Mouse (Mus musculus): ENCODE results near the gene Gfpt1. TPM values are rescaled to one million over a fixed set of nuclear protein-coding genes. Genes with fewer than 3 reads are reported as not detected.

The Gfpt1 gene
- total and polyA plus RNA-seq, 2 experiments from 2014 or later: 17.7 to 32.9 TPM

DNA sequence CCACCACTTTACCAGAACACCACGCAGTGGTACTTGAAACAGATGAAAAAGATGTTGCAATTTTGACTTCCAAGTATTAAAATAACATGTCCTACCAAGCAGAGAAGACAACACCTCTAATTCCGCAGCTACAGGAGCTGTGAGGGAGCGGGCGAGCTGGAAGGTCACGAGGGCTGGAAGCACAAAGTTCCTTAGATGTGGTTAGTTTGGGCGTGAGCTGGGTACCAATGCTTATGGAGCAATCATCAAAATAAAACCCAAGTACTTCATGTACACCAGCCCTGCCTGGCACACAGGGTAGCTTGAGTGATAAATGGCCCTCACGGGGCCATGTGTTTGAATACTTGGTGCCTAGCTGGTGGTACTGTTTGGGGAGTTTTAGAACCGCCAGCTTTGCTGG is 87.2 kb downstream of the Gfpt1 start:
- Histone ChIP-seq H3K27ac (no peak overlapping the region), H3K36me3 (ENCODE audit: insufficient read depth, low read length) (no peaks in the 10 kb centered on the region), H3K4me3 (ENCODE audit: low read length) (no peak overlapping the region), H3K27me3 (ENCODE audit: insufficient read depth, low read length) (no peaks in the 10 kb centered on the region), H3K9ac (replicated peaks; ENCODE audit: low read length) (no peak overlapping the region), H3K9me3 (ENCODE audit: low read length) (no peaks in the 10 kb centered on the region), H3K4me2 (ENCODE audit: low read depth, low read length) (no peak overlapping the region), H3K4me1 (ENCODE audit: insufficient read depth, low read length) (no peaks in the 10 kb centered on the region)
- no peak for ATAC-seq
- no peak for DNase-seq (ENCODE audit: low spot score)
- no peak for TF ChIP-seq CTCF (IDR thresholded peaks at IDR 0.05; ENCODE audit: low read depth)
- 89% methylated on average over 8 of the region's 8 CpGs for WGBS

DNA sequence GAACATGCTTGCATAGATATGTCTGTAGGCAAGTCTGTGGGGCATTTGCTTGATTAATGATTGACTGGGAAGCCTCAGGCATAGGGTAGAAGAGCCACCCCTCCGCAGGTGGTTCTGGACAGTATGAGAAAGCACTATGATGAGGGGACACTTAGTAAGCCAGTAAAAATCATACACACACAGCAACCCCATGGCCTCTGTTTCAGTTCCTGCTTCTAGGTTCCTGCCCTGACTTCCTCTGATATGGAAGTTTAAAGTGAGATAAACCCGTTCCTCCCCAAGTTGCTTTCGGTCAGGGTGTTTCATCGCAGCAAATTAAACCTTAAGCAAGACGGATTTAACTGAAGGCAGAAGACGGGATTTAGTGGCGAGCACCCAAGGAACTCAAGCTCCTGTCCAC is 88.0 kb downstream of the Gfpt1 start:
- WGBS: 95% methylated on average over 7 of the region's 7 CpGs
- DNase-seq (ENCODE audit: low spot score) (no peak), ATAC-seq (no peak)
- H3K4me1 ChIP-seq (ENCODE audit: insufficient read depth, low read length): no peaks in the 10 kb centered on the region
- H3K27ac ChIP-seq: no peak overlapping the region
- H3K9ac ChIP-seq (replicated peaks; ENCODE audit: low read length): no peak overlapping the region
- H3K27me3 ChIP-seq (ENCODE audit: insufficient read depth, low read length): no peaks in the 10 kb centered on the region
- TF ChIP-seq CTCF (IDR thresholded peaks at IDR 0.05; ENCODE audit: low read depth): no peak
- H3K9me3 ChIP-seq (ENCODE audit: low read length): no peaks in the 10 kb centered on the region
- no peaks in the 10 kb centered on the region for H3K36me3 ChIP-seq (ENCODE audit: insufficient read depth, low read length)
- no peak overlapping the region for H3K4me2 ChIP-seq (ENCODE audit: low read depth, low read length)
- no peak overlapping the region for H3K4me3 ChIP-seq (ENCODE audit: low read length)

DNA sequence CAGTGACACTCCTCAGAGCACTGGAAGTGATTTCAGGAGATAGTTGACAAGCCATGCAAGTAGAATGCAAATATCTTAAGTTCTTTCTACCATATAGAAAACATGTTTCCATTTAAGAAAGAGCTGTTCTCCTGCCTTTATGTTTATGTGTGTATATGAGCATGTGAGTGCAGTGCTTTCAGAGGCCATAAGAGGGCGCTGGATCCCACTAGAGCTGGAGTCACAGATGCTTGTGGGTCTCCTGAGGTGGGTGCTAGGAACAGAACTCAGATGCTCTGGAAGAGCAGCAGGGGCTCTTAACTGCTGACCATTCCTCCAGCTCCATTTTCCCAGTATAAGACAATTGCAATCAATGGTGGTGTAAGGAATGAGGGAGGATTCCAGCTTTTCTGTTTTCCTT is 88.4 kb downstream of the Gfpt1 start:
- H3K9ac ChIP-seq (replicated peaks; ENCODE audit: low read length): no peak overlapping the region
- H3K27me3 ChIP-seq (ENCODE audit: insufficient read depth, low read length): no peaks in the 10 kb centered on the region
- H3K9me3 ChIP-seq (ENCODE audit: low read length): no peaks in the 10 kb centered on the region
- H3K36me3 ChIP-seq (ENCODE audit: insufficient read depth, low read length): no peaks in the 10 kb centered on the region
- no peak overlapping the region for H3K27ac ChIP-seq
- H3K4me1 ChIP-seq (ENCODE audit: insufficient read depth, low read length): no peaks in the 10 kb centered on the region
- H3K4me2 ChIP-seq (ENCODE audit: low read depth, low read length): no peak overlapping the region
- TF ChIP-seq CTCF (IDR thresholded peaks at IDR 0.05; ENCODE audit: low read depth): no peak; the same call in 1 of the 2 replicates
- WGBS: 80% methylated on average over 1 of the region's 1 CpGs
- ATAC-seq (no peak), DNase-seq (ENCODE audit: low spot score) (no peak)
- H3K4me3 ChIP-seq (ENCODE audit: low read length): no peak overlapping the region

DNA sequence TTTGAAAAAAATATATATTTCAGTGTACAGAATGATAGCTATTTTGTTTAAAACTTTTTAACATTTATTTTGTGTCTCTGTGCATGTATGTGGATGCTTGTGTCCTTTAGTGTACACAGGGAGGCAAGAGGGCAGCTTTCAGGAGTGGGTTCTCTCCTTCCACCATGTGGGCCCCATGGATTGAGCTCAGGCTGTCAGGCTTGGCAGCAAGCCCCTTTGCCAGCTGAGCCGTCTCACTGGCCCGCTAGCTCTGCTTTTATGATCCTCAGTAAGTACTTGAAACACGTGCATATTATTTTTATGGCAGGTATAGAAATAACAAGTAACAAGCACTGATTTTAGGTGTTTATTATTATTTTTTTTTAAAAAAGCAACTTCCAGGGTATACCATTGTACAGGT is 90.9 kb downstream of the Gfpt1 start:
- 52% methylated on average over 3 of the region's 3 CpGs for WGBS
- DNase-seq (ENCODE audit: low spot score) (no peak), ATAC-seq (no peak)
- Histone ChIP-seq H3K4me1 (ENCODE audit: insufficient read depth, low read length) (no peaks in the 10 kb centered on the region), H3K27ac (no peak overlapping the region), H3K9me3 (ENCODE audit: low read length) (no peaks in the 10 kb centered on the region), H3K4me2 (ENCODE audit: low read depth, low read length) (no peak overlapping the region), H3K9ac (replicated peaks; ENCODE audit: low read length) (no peak overlapping the region), H3K4me3 (ENCODE audit: low read length) (no peak overlapping the region), H3K36me3 (ENCODE audit: insufficient read depth, low read length) (no peaks in the 10 kb centered on the region; the same call in 1 of the 2 replicates), H3K27me3 (ENCODE audit: insufficient read depth, low read length) (no peaks in the 10 kb centered on the region)
- no peak for TF ChIP-seq CTCF (IDR thresholded peaks at IDR 0.05; ENCODE audit: low read depth)

DNA sequence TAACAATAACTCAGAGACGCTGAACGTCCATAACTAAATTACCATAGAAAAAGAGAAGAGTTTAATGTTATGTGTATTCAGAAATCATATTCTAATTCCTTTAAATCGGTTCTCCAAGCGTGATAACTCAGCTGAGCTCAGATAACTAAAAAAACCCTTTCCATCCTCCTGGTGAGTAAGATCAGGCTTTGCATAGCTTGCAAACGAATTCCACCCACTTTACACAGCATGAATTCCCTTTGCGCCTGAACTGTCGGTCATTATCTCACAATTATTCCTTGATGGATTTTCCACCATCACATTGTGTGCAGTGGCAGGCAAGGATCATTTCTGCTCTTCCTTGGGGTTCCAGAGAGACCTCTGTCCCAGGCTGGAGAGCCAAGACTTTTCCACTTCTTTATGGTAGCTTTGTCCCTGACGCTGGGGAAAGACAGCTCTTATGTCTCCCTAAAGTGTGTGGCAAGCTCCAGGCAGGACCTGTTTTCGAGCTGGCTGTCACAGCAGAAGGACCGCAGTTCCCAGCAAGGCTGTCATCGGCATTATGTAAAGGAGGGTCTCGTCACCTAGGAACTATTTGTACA is 91.4 kb downstream of the Gfpt1 start:
- no peaks in the 10 kb centered on the region for H3K4me1 ChIP-seq (ENCODE audit: insufficient read depth, low read length)
- no peak overlapping the region for H3K27ac ChIP-seq
- H3K27me3 ChIP-seq (ENCODE audit: insufficient read depth, low read length): no peaks in the 10 kb centered on the region
- no peak for TF ChIP-seq CTCF (IDR thresholded peaks at IDR 0.05; ENCODE audit: low read depth)
- H3K4me2 ChIP-seq (ENCODE audit: low read depth, low read length): no peak overlapping the region
- DNase-seq (ENCODE audit: low spot score) (no peak), ATAC-seq (no peak)
- 56% methylated on average over 12 of the region's 12 CpGs for WGBS
- H3K9me3 ChIP-seq (ENCODE audit: low read length): no peaks in the 10 kb centered on the region
- no peak overlapping the region for H3K4me3 ChIP-seq (ENCODE audit: low read length)
- no peak overlapping the region for H3K9ac ChIP-seq (replicated peaks; ENCODE audit: low read length)
- no peaks in the 10 kb centered on the region; the same call in 1 of the 2 replicates for H3K36me3 ChIP-seq (ENCODE audit: insufficient read depth, low read length)

DNA sequence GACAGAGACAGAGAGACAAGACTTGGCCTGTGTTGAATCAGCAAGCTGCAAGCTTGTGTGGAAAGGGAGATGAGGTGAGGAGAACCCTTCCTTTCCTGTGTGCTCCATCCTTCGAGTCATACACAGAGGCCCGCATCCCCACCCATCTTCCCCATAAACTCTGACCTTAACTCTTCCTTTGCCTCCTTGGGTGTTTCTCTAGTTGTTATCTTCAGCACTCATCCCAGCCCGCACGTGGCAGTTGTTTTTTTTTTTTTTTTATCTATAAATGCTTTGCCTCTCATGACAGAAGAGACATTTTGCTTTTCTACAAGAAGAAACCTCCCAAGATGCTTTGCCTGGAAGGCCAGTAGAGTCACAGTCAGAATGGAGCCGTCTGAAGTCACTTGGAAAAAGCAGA is 95.8 kb downstream of the Gfpt1 start:
- no peak for TF ChIP-seq CTCF (IDR thresholded peaks at IDR 0.05; ENCODE audit: low read depth)
- Histone ChIP-seq H3K9me3 (ENCODE audit: low read length) (no peaks in the 10 kb centered on the region), H3K27ac (no peak overlapping the region), H3K4me3 (ENCODE audit: low read length) (no peak overlapping the region), H3K27me3 (ENCODE audit: insufficient read depth, low read length) (no peaks in the 10 kb centered on the region), H3K9ac (replicated peaks; ENCODE audit: low read length) (no peak overlapping the region), H3K4me1 (ENCODE audit: insufficient read depth, low read length) (no peaks in the 10 kb centered on the region), H3K4me2 (ENCODE audit: low read depth, low read length) (no peak overlapping the region), H3K36me3 (ENCODE audit: insufficient read depth, low read length) (no peaks in the 10 kb centered on the region; the same call in 1 of the 2 replicates)
- DNase-seq (ENCODE audit: low spot score) (no peak), ATAC-seq (no peak)
- WGBS: 92% methylated on average over 5 of the region's 5 CpGs

DNA sequence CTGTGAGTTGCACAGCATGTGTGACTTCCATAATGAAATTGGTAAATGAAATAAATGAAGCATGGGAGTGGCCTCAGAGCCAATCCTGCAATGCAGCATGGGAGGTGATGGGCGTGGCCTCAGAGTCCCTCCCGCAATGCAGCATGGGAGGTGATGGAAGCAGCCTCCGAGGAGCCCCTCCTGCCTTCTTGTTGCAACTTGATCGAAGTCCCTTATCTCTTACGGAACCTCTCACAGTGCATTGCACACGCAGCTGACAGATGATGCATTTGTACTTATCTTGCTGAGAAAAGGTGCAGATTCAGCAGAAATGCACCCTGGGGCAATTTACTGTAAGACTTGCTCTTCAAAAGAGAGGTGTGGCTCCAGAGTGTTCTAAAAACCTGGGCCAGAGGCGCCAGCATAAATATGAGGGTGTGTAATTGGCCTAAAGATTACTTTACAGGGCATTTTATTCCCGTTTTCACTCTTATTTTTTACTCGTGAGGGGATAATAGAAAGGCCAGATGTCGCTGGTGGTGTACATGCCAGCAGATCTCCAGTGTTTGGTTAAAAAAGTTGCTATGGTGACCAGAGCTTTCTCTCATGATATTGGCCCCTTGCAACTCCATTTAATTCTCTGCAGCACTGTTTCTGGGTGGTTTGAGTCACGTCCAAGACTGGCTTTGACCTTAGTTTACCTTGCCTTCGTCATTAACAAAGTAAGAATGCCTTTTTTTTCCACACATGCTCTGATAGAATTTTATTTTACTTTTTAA is 97.3 kb downstream of the Gfpt1 start:
- ATAC-seq (no peak), DNase-seq (ENCODE audit: low spot score) (no peak)
- Histone ChIP-seq H3K27me3 (ENCODE audit: insufficient read depth, low read length) (no peaks in the 10 kb centered on the region), H3K4me1 (ENCODE audit: insufficient read depth, low read length) (no peaks in the 10 kb centered on the region), H3K9ac (replicated peaks; ENCODE audit: low read length) (no peak overlapping the region), H3K27ac (no peak overlapping the region), H3K4me3 (ENCODE audit: low read length) (no peak overlapping the region), H3K36me3 (ENCODE audit: insufficient read depth, low read length) (no peaks in the 10 kb centered on the region; the same call in 1 of the 2 replicates), H3K9me3 (ENCODE audit: low read length) (no peaks in the 10 kb centered on the region), H3K4me2 (ENCODE audit: low read depth, low read length) (no peak overlapping the region)
- no peak for TF ChIP-seq CTCF (IDR thresholded peaks at IDR 0.05; ENCODE audit: low read depth)
- 61% methylated on average over 12 of the region's 12 CpGs for WGBS

Other genes starting within 250 kb of the Gfpt1 start
- gene Anxa4, start 249.3 kb upstream of the Gfpt1 start, total RNA-seq (2014; rRNA removed): 2.1 and 4.2 TPM in 2 replicates
- gene Anxa4, start 249.3 kb upstream of the Gfpt1 start, polyA plus RNA-seq (2015; fragmentation: Nextera tagmentation; extraction: Ambion mirVana): 6.4 and 6.8 TPM in 2 replicates
- gene Aak1, start 193.3 kb upstream of the Gfpt1 start, total RNA-seq (2014; rRNA removed): 77.8 and 80.8 TPM in 2 replicates
- 27.0 and 32.6 TPM in 2 replicates for gene Aak1, start 193.3 kb upstream of the Gfpt1 start, polyA plus RNA-seq (2015; fragmentation: Nextera tagmentation; extraction: Ambion mirVana)
- gene Nfu1, start 33.6 kb upstream of the Gfpt1 start, total RNA-seq (2014; rRNA removed): 187 and 338 TPM in 2 replicates
- 166 and 167 TPM in 2 replicates for gene Nfu1, start 33.6 kb upstream of the Gfpt1 start, polyA plus RNA-seq (2015; fragmentation: Nextera tagmentation; extraction: Ambion mirVana)
- gene D6Ertd527e, start 61.9 kb downstream of the Gfpt1 start, total RNA-seq (2014; rRNA removed): 0.42 TPM in 1 of 2 replicates, not detected in the other
- 0.10 TPM in 2 replicates for gene D6Ertd527e, start 61.9 kb downstream of the Gfpt1 start, polyA plus RNA-seq (2015; fragmentation: Nextera tagmentation; extraction: Ambion mirVana)

Data from hindbrain, postnatal 0 days (tissue).